Mouse (Mus musculus): ENCODE results near the gene Klhl22. TPM values are rescaled to one million over a fixed set of nuclear protein-coding genes. Genes with fewer than 3 reads are reported as not detected.

Klhl22 gene
- polyA plus RNA-seq, 1 experiment from 2014 or later, result 13.0 TPM

DNA sequence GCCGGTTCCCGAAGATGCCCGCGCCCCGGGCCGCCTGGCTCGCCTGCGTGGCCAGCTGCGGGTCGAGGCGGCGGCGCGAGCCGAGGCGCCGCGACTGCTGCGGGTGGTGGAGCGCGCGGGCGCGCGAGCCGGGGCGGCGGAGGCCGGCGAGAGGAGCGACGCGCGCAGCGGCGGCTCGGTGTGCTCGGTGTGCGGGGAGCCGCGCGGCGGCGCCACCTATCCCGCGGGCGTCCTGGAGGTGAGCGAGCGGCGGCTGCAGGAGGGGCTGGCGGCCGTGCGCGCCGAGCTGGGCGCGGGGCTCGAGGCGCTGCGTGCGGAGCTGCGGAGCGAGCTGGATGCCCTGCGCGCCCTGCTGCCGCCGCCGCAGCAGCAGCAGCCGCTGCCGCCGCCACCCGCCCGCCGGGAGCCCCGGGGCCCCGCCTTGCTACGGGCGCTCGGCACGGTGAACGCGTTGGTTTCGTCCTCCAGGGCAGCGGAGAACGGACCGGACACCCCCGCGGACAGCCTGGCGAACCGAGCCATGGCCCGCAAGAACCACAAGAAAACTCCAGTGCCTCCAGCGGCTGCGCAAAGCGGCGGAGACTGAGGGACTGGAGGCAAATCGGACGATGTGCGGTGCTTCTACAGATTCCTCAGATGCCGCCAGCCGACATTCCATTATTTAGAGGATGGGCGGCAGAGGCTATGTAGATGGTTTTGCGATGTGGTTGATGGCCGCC is 74.4 kb downstream of the Klhl22 start:
- Histone ChIP-seq H3K27me3 (peaks cover 94% of the 10 kb centered on the region), H3K9me3 (replicated peaks) (no peaks in the 10 kb centered on the region), H3K4me3 (replicated peaks) (peak overlapping the region; percentile 48), H3K4me2 (peak overlapping the region; percentile 68), H3K9ac (no peak overlapping the region), H3K36me3 (replicated peaks) (no peaks in the 10 kb centered on the region), H3K4me1 (replicated peaks) (peaks cover 14% of the 10 kb centered on the region), H3K27ac (replicated peaks) (no peak overlapping the region)
- ATAC-seq (ENCODE audit: insufficient read depth), result no peak
- under 1% methylated on average over 90 of the region's 103 CpGs for WGBS (ENCODE audit: insufficient replicate concordance)

DNA sequence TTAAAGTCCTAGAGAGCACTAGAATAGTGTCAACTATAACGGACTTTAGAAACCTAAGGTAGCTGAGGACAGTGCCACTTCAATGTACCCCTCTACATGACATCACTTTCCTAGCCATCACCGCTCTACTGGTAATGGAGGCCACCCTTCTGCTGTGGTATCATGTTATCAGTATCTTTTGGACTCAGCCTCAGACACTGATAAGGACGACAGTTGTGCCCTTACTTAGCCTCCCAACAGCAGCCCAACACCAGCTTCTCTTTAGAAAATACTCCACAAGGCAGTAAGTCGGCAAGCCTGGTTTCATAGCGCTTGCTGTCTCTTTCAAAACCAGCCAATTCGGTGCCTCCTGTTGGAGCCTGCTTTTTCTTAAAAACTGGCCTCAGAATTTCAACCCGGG is 75.1 kb downstream of the Klhl22 start:
- Histone ChIP-seq H3K27me3 (peaks cover 87% of the 10 kb centered on the region), H3K27ac (replicated peaks) (no peak overlapping the region), H3K4me1 (replicated peaks) (peaks cover 14% of the 10 kb centered on the region), H3K4me2 (no peak overlapping the region), H3K4me3 (replicated peaks) (peak overlapping the region; percentile 48; the same call in 1 of the 2 replicates), H3K9me3 (replicated peaks) (no peaks in the 10 kb centered on the region), H3K9ac (no peak overlapping the region), H3K36me3 (replicated peaks) (no peaks in the 10 kb centered on the region)
- ATAC-seq (ENCODE audit: insufficient read depth), result no peak
- 32% methylated on average over 7 of the region's 7 CpGs for WGBS (ENCODE audit: insufficient replicate concordance)

DNA sequence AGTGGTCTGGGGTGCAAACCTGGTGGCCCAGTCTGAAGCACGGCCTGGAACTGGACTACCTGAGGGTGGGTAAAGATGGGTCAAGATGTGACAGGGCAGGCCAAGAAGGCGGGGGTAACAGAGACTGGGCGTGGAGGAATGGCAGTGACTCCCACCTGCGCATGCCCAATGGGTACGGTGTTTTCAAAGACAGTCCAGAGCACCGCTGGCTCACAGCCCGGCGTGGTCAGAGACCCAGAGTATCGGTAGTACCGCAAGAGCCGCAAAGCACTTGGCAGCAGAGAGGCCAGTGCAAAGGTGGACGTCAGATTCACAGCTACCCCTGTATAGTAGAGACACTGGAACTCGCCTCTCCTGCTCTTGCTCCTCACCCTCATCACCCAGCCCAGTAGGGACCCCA is 76.1 kb downstream of the Klhl22 start:
- H3K9ac ChIP-seq, result no peak overlapping the region
- ATAC-seq (ENCODE audit: insufficient read depth), result no peak
- no peaks in the 10 kb centered on the region for H3K36me3 ChIP-seq (replicated peaks)
- no peak overlapping the region for H3K4me2 ChIP-seq
- H3K4me3 ChIP-seq (replicated peaks), result no peak overlapping the region
- H3K9me3 ChIP-seq (replicated peaks), result no peaks in the 10 kb centered on the region
- H3K4me1 ChIP-seq (replicated peaks), result peaks cover 14% of the 10 kb centered on the region
- H3K27me3 ChIP-seq, result peaks cover 78% of the 10 kb centered on the region
- 44% methylated on average over 13 of the region's 13 CpGs for WGBS (ENCODE audit: insufficient replicate concordance)
- H3K27ac ChIP-seq (replicated peaks), result no peak overlapping the region

DNA sequence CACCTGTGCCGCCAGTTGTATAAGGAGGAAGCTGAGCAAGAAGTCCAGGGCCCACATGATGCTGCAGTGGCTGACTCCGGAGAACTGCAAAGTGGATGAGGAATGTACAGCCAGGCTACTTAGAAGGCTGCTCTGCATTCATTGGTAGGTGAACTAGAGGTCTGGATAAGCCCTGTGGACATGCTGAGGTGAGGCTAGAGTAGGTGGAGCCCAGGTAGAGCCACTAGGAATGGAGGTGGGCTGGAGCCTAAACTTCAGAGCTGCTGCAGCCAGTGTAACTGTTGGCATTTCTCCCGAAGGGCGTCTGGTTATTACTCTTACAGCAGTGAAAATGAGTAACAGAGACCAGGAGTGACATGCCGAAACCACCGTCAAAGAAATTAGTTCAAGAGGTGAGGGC is 78.6 kb downstream of the Klhl22 start, which contains the start of gene Car15:
Gene Car15 (minus strand): TSS at position 314 of the 400 bp plus-strand sequence.
- no peak within 1 kb of the TSS for H3K4me3 ChIP-seq (replicated peaks)
- no peak within 1 kb of the TSS for H3K27ac ChIP-seq (replicated peaks)
- peaks cover 52% of the 10 kb centered on the region for H3K27me3 ChIP-seq
- no peak for ATAC-seq (ENCODE audit: insufficient read depth)
- no peak within 1 kb of the TSS for H3K4me2 ChIP-seq
- no peaks in the 10 kb centered on the region for H3K9me3 ChIP-seq (replicated peaks)
- whole genome bisulfite sequencing (ENCODE audit: insufficient replicate concordance), result 66% methylated on average over 6 of the region's 6 CpGs
- H3K4me1 ChIP-seq (replicated peaks), result peaks cover 14% of the 10 kb centered on the region
- H3K9ac ChIP-seq, result no peak within 1 kb of the TSS
- peaks cover 25% of the 10 kb centered on the region for H3K36me3 ChIP-seq (replicated peaks)

DNA sequence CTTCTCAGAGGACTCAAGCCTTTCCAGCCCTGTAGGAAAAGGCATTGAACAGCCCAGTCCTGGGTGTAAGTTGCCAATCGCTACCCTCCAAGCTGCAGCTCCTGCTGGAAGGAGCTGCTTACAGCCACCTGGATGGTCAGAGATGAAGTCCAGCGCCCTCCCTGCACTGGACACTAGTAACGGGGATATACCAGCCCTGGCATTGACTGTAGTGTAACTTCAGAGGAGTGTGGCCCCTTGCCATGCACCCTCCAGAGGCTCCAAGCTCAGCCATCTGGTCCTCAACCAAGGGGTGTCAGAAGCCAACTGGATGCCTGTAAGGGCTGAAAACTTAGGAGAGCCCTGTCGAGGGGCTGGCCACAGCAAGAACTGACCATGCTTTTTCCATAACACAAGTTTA is 80.6 kb downstream of the Klhl22 start:
- ATAC-seq (ENCODE audit: insufficient read depth), result no peak
- peaks cover 43% of the 10 kb centered on the region for H3K36me3 ChIP-seq (replicated peaks)
- no peak overlapping the region for H3K4me2 ChIP-seq
- H3K4me1 ChIP-seq (replicated peaks), result no peaks in the 10 kb centered on the region
- H3K27me3 ChIP-seq, result peaks cover 33% of the 10 kb centered on the region
- 75% methylated on average over 4 of the region's 4 CpGs for WGBS (ENCODE audit: insufficient replicate concordance)
- no peak overlapping the region for H3K27ac ChIP-seq (replicated peaks)
- H3K9me3 ChIP-seq (replicated peaks), result no peaks in the 10 kb centered on the region
- H3K9ac ChIP-seq, result no peak overlapping the region
- H3K4me3 ChIP-seq (replicated peaks), result no peak overlapping the region

DNA sequence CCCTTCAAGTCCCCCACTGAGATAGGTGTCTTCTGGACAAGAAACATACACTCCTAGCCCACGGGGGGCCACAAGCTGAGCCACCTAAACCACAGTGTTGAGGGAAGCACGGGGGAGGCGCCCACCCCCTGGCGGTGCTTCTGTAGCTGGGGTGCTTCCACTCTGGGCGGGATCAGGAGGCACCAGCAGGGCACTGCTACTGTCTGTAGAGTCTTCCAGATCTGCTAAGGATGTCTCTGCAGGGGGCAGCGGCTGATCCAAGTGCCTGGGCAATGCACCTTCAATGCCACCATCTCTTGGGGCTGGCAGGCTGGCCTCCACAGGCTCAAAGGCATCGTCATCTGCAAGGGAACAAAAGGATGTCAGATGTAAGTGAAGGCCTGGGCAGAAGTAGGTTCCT is 83.0 kb downstream of the Klhl22 start:
- no peaks in the 10 kb centered on the region for H3K4me1 ChIP-seq (replicated peaks)
- H3K4me2 ChIP-seq, result no peak overlapping the region
- H3K27ac ChIP-seq (replicated peaks), result no peak overlapping the region
- no peak for ATAC-seq (ENCODE audit: insufficient read depth)
- peaks cover 8% of the 10 kb centered on the region for H3K27me3 ChIP-seq
- no peaks in the 10 kb centered on the region for H3K9me3 ChIP-seq (replicated peaks)
- no peak overlapping the region for H3K9ac ChIP-seq
- WGBS (ENCODE audit: insufficient replicate concordance), result 79% methylated on average over 7 of the region's 7 CpGs
- peaks cover 68% of the 10 kb centered on the region for H3K36me3 ChIP-seq (replicated peaks)
- H3K4me3 ChIP-seq (replicated peaks), result no peak overlapping the region

Other genes with a start within 250 kb of the Klhl22 start
- gene Thap7, start 228.5 kb upstream of the Klhl22 start, polyA plus RNA-seq (2015; fragmentation: Nextera tagmentation; extraction: Ambion mirVana), result 21.4 and 23.7 TPM in 2 replicates
- not detected in 2 replicates for gene Lrrc74b, start 198.4 kb upstream of the Klhl22 start, polyA plus RNA-seq (2015; fragmentation: Nextera tagmentation; extraction: Ambion mirVana)
- gene P2rx6, start 197.7 kb upstream of the Klhl22 start, polyA plus RNA-seq (2015; fragmentation: Nextera tagmentation; extraction: Ambion mirVana), result 0.09 and 0.14 TPM in 2 replicates
- 1.9 and 2.4 TPM in 2 replicates for gene Slc7a4, start 176.4 kb upstream of the Klhl22 start, polyA plus RNA-seq (2015; fragmentation: Nextera tagmentation; extraction: Ambion mirVana)
- gene Smpd4, start 140.3 kb upstream of the Klhl22 start, polyA plus RNA-seq (2015; fragmentation: Nextera tagmentation; extraction: Ambion mirVana), result 14.0 and 14.3 TPM in 2 replicates
- 2.0 and 2.5 TPM in 2 replicates for gene Ccdc74a, start 113.1 kb upstream of the Klhl22 start, polyA plus RNA-seq (2015; fragmentation: Nextera tagmentation; extraction: Ambion mirVana)
- gene Med15, start 26.7 kb upstream of the Klhl22 start, polyA plus RNA-seq (2015; fragmentation: Nextera tagmentation; extraction: Ambion mirVana), result 15.9 and 17.1 TPM in 2 replicates
- 1.0 and 1.8 TPM in 2 replicates for gene Scarf2, start 37.7 kb downstream of the Klhl22 start, polyA plus RNA-seq (2015; fragmentation: Nextera tagmentation; extraction: Ambion mirVana)
- not detected in 2 replicates for gene B830017H08Rik, start 73.5 kb downstream of the Klhl22 start, polyA plus RNA-seq (2015; fragmentation: Nextera tagmentation; extraction: Ambion mirVana)
- gene Car15, start 78.7 kb downstream of the Klhl22 start, polyA plus RNA-seq (2015; fragmentation: Nextera tagmentation; extraction: Ambion mirVana), result 0.55 and 0.89 TPM in 2 replicates
- gene Gm20518, start 132.1 kb downstream of the Klhl22 start, polyA plus RNA-seq (2015; fragmentation: Nextera tagmentation; extraction: Ambion mirVana), result 0.03 and 0.07 TPM in 2 replicates
- not detected in 2 replicates for gene Tssk1, start 134.6 kb downstream of the Klhl22 start, polyA plus RNA-seq (2015; fragmentation: Nextera tagmentation; extraction: Ambion mirVana)
- 18.3 and 22.0 TPM in 2 replicates for gene Dgcr2, start 138.9 kb downstream of the Klhl22 start, polyA plus RNA-seq (2015; fragmentation: Nextera tagmentation; extraction: Ambion mirVana)
- gene Tssk2, start 139.0 kb downstream of the Klhl22 start, polyA plus RNA-seq (2015; fragmentation: Nextera tagmentation; extraction: Ambion mirVana), result not detected in 2 replicates
- gene Ess2, start 151.7 kb downstream of the Klhl22 start, polyA plus RNA-seq (2015; fragmentation: Nextera tagmentation; extraction: Ambion mirVana), result 9.9 and 10.0 TPM in 2 replicates
- not detected in 2 replicates for gene Gsc2, start 155.4 kb downstream of the Klhl22 start, polyA plus RNA-seq (2015; fragmentation: Nextera tagmentation; extraction: Ambion mirVana)
- 63.1 and 69.7 TPM in 2 replicates for gene Slc25a1, start 168.6 kb downstream of the Klhl22 start, polyA plus RNA-seq (2015; fragmentation: Nextera tagmentation; extraction: Ambion mirVana)
- 1.7 and 2.0 TPM in 2 replicates for gene Vpreb2, start 220.8 kb downstream of the Klhl22 start, polyA plus RNA-seq (2015; fragmentation: Nextera tagmentation; extraction: Ambion mirVana)